Mouse (Mus musculus) left cerebral cortex, postnatal 25 days (tissue): Measurements from ENCODE around the gene Kcnj9. TPM values are rescaled to one million over a fixed set of nuclear protein-coding genes. Genes with fewer than 3 reads are reported as not detected.
A peak's percentile ranks its signal among the peaks of the same experiment; 100 is the strongest.

Source experiments
- DNase-seq, 2 experiments: peaks; one replicate each; pipeline ENCODE4 v3.0.0; 2022; ENCODE audit warnings: low spot score in 2 of 2, mixed read lengths in 1 of 2
- intact Hi-C: fragments of 180-260 bp; cut with DNase I; formaldehyde crosslinking; loops from one replicate; pipeline ENCODE4 v1.15.1; 2025
- total RNA-seq, 2 experiments: library from RNA; stranded (reverse); gene quantifications; 2 replicates each; pipeline ENCODE4 v1.2.3; 2021

The Kcnj9 gene
- 100 to 1,000 TPM; 126 to 139 TPM for total RNA-seq

- intact Hi-C loops, result loop anchor here (5.0 kb wide), 1 partner anchor 33 kb away; no protein-coding TSS in a partner anchor
- DNase-seq, result peak; percentile 84 to 97
Observed at GRCm38 (mm10) chr1:172329131-172329530, at the start of gene Kcnj9. Gene Kcnj9, minus strand, starts transcription at chr1:172329318.

- peak in 1 of 2 experiments; percentile 13 for DNase-seq
- intact Hi-C loops, result no loop called here
Observed at GRCm38 (mm10) chr1:172376758-172377458, 47.8 kb upstream of the Kcnj9 start.

GRCm38 (mm10) chr1:172376198-172376667 lies 47.1 kb upstream of the Kcnj9 start, which contains the start of gene Pigm:
Gene Pigm, plus strand, starts transcription at chr1:172376546.
- peak; percentile 98 to 99 for DNase-seq
- intact Hi-C loops, result no loop called here

GRCm38 (mm10) chr1:172368768-172369418 lies 39.8 kb upstream of the Kcnj9 start:
- no peak for DNase-seq
- intact Hi-C loops, result no loop called here

GRCm38 (mm10) chr1:172364684-172365083 lies 35.6 kb upstream of the Kcnj9 start:
- intact Hi-C loops, result loop anchor here (5.0 kb wide), 1 partner anchor 37 kb away; the partner anchor contains the start of gene Kcnj9
- peak; percentile 54 to 75 for DNase-seq

- DNase-seq, result no peak
- intact Hi-C loops, result no loop called here
Observed at GRCm38 (mm10) chr1:172358341-172358740, 29.2 kb upstream of the Kcnj9 start.

GRCm38 (mm10) chr1:172357550-172357949 lies 28.4 kb upstream of the Kcnj9 start:
- peak; percentile 43 to 49 for DNase-seq
- intact Hi-C loops, result no loop called here

- intact Hi-C loops, result no loop called here
- DNase-seq, result no peak
Observed at GRCm38 (mm10) chr1:172355336-172355735, 26.2 kb upstream of the Kcnj9 start.

GRCm38 (mm10) chr1:172352453-172352852 lies 23.3 kb upstream of the Kcnj9 start:
- intact Hi-C loops, result no loop called here
- DNase-seq, result no peak

GRCm38 (mm10) chr1:172352001-172352400 lies 22.9 kb upstream of the Kcnj9 start:
- DNase-seq, result no peak
- intact Hi-C loops, result no loop called here

GRCm38 (mm10) chr1:172349916-172350812 lies 21.0 kb upstream of the Kcnj9 start:
- DNase-seq, result peak in 1 of 2 experiments; percentile 81
- intact Hi-C loops, result no loop called here

GRCm38 (mm10) chr1:172349504-172349903 lies 20.4 kb upstream of the Kcnj9 start:
- intact Hi-C loops, result no loop called here
- DNase-seq, result no peak

- no peak for DNase-seq
- intact Hi-C loops, result no loop called here
Observed at GRCm38 (mm10) chr1:172347382-172347781, 18.3 kb upstream of the Kcnj9 start.

GRCm38 (mm10) chr1:172346707-172347106 lies 17.6 kb upstream of the Kcnj9 start:
- intact Hi-C loops, result no loop called here

GRCm38 (mm10) chr1:172344820-172345219 lies 15.7 kb upstream of the Kcnj9 start:
- intact Hi-C loops, result no loop called here

More at GRCm38 (mm10) chr1:172346707-172347106, 17.6 kb upstream of the Kcnj9 start:
- no peak for DNase-seq

GRCm38 (mm10) chr1:172343914-172344313 lies 14.8 kb upstream of the Kcnj9 start:
- peak in 1 of 2 experiments; percentile 34 for DNase-seq
- intact Hi-C loops, result no loop called here

More at GRCm38 (mm10) chr1:172344820-172345219, 15.7 kb upstream of the Kcnj9 start:
- DNase-seq, result no peak

GRCm38 (mm10) chr1:172342729-172343128 lies 13.6 kb upstream of the Kcnj9 start:
- peak; percentile 51 to 78 for DNase-seq
- intact Hi-C loops, result no loop called here

- DNase-seq, result no peak
- intact Hi-C loops, result no loop called here
Observed at GRCm38 (mm10) chr1:172341386-172341785, 12.3 kb upstream of the Kcnj9 start.

GRCm38 (mm10) chr1:172340729-172341321 lies 11.7 kb upstream of the Kcnj9 start, which contains the start of gene Kcnj10:
Gene Kcnj10, plus strand, starts transcription at chr1:172341210.
- intact Hi-C loops, result no loop called here

More at GRCm38 (mm10) chr1:172340729-172341321, 11.7 kb upstream of the Kcnj9 start, which contains the start of gene Kcnj10:
- peak; percentile 67 to 81 for DNase-seq
